Mouse (Mus musculus) forebrain, embryonic 13.5 days (tissue): Measurements from ENCODE around the gene Meis2. TPM values are rescaled to one million over a fixed set of nuclear protein-coding genes. Genes with fewer than 3 reads are reported as not detected.

Source experiments
- ATAC-seq: fragments of 200-750 bp; cut with Nextera tagmentation; 2 replicates; pipeline ENCODE4 v1.8.0; 2017
- H3K27ac ChIP-seq: fragments of 300-500 bp; sonication (generic); 2 replicates; pipeline ENCODE4 v1.5.1; 2015; ENCODE audit warnings: inconsistent platforms, mild to moderate bottlenecking, moderate library complexity
- H3K27me3 ChIP-seq: fragments of 300-500 bp; sonication (generic); 2 replicates; pipeline ENCODE4 v1.6.1; 2015; ENCODE audit warnings: mild to moderate bottlenecking, inconsistent platforms
- H3K36me3 ChIP-seq: fragments of 300-500 bp; sonication (generic); 2 replicates; pipeline ENCODE4 v1.6.1; 2015; ENCODE audit warnings: mild to moderate bottlenecking, inconsistent platforms; ENCODE audit not compliant: poor library complexity, severe bottlenecking
- H3K4me1 ChIP-seq: fragments of 300-500 bp; sonication (generic); 2 replicates; pipeline ENCODE4 v1.6.1; 2015; ENCODE audit warnings: inconsistent platforms
- H3K4me2 ChIP-seq: fragments of 300-500 bp; sonication (generic); 2 replicates; pipeline ENCODE4 v1.6.1; 2015; ENCODE audit warnings: inconsistent platforms, mild to moderate bottlenecking, moderate library complexity
- H3K4me3 ChIP-seq: fragments of 300-500 bp; sonication (generic); 2 replicates; pipeline ENCODE4 v1.5.1; 2015; ENCODE audit warnings: mild to moderate bottlenecking, inconsistent platforms
- H3K9ac ChIP-seq: fragments of 300-500 bp; sonication (generic); 2 replicates; pipeline ENCODE4 v1.6.1; 2015; ENCODE audit warnings: mild to moderate bottlenecking, inconsistent platforms
- H3K9me3 ChIP-seq: fragments of 300-500 bp; sonication (generic); replicated peaks from 2 replicates; pipeline ENCODE4 v1.6.1; 2016; ENCODE audit warnings: inconsistent platforms
- WGBS: fragments of 180-500 bp; shearing (Covaris S2); methylation state at CpG from one replicate; pipeline ENCODE4 v1.1.7; 2015; 5-methylcytosine and 5-hydroxymethylcytosine counted together
- polyA plus RNA-seq: library from polyadenylated mRNA; unstranded; fragments of >200 nt; fragmentation: Nextera tagmentation; extraction: Ambion mirVana; gene quantifications from 2 replicates; pipeline ENCODE4 v1.2.1, GENCODE M21; 2015

The Meis2 gene
- polyA plus RNA-seq, 1 experiment from 2014 or later = 130 TPM

GRCm38 (mm10) chr2:115933259-115933658 is 132.4 kb downstream of the Meis2 start:
- peaks cover 16% of the 10 kb centered on the region for H3K4me1 ChIP-seq
- 82% methylated on average over 2 of the region's 2 CpGs for WGBS
- H3K27ac ChIP-seq = no peak overlapping the region
- H3K27me3 ChIP-seq = no peaks in the 10 kb centered on the region
- no peak overlapping the region for H3K4me2 ChIP-seq
- H3K9ac ChIP-seq = no peak overlapping the region
- ATAC-seq = no peak
- no peak overlapping the region for H3K4me3 ChIP-seq
- no peaks in the 10 kb centered on the region for H3K9me3 ChIP-seq
- H3K36me3 ChIP-seq = no peaks in the 10 kb centered on the region

- peaks cover 59% of the 10 kb centered on the region for H3K4me1 ChIP-seq
- H3K9me3 ChIP-seq = no peaks in the 10 kb centered on the region
- no peak overlapping the region for H3K27ac ChIP-seq
- 90% methylated on average over 3 of the region's 3 CpGs for WGBS
- H3K4me3 ChIP-seq = no peak overlapping the region
- H3K27me3 ChIP-seq = no peaks in the 10 kb centered on the region
- ATAC-seq = no peak
- no peak overlapping the region for H3K9ac ChIP-seq
- H3K4me2 ChIP-seq = no peak overlapping the region
- H3K36me3 ChIP-seq = peaks cover 5% of the 10 kb centered on the region; the same call in 1 of the 2 replicates
Measured at GRCm38 (mm10) chr2:115925744-115926143, 139.9 kb downstream of the Meis2 start.

- peaks cover 68% of the 10 kb centered on the region for H3K4me1 ChIP-seq
- 72% methylated on average over 6 of the region's 6 CpGs for WGBS
- no peak overlapping the region for H3K9ac ChIP-seq
- peaks cover 6% of the 10 kb centered on the region for H3K36me3 ChIP-seq
- H3K4me3 ChIP-seq = no peak overlapping the region
- ATAC-seq = no peak
- no peaks in the 10 kb centered on the region for H3K9me3 ChIP-seq
- no peaks in the 10 kb centered on the region for H3K27me3 ChIP-seq
- H3K4me2 ChIP-seq = no peak overlapping the region
- peak overlapping the region; percentile 64; the same call in 1 of the 2 replicates for H3K27ac ChIP-seq
Measured at GRCm38 (mm10) chr2:115924472-115924871, 141.2 kb downstream of the Meis2 start.

GRCm38 (mm10) chr2:115923247-115923646 is 142.4 kb downstream of the Meis2 start:
- no peaks in the 10 kb centered on the region for H3K9me3 ChIP-seq
- peaks cover 68% of the 10 kb centered on the region for H3K4me1 ChIP-seq
- H3K4me2 ChIP-seq = 0 out of 2 replicates have a peak overlapping the region, but pooled peaks have one; percentile 0
- no peaks in the 10 kb centered on the region for H3K27me3 ChIP-seq
- no peak overlapping the region for H3K4me3 ChIP-seq
- 22% methylated on average over 6 of the region's 6 CpGs for WGBS
- no peak overlapping the region for H3K9ac ChIP-seq
- peak overlapping the region; percentile 64 for H3K27ac ChIP-seq
- peak; percentile 69 for ATAC-seq
- H3K36me3 ChIP-seq = peaks cover 18% of the 10 kb centered on the region

- peaks cover 32% of the 10 kb centered on the region for H3K36me3 ChIP-seq
- H3K4me2 ChIP-seq = no peak overlapping the region
- peak overlapping the region; percentile 44 for H3K27ac ChIP-seq
- peaks cover 63% of the 10 kb centered on the region for H3K4me1 ChIP-seq
- H3K9ac ChIP-seq = no peak overlapping the region
- no peaks in the 10 kb centered on the region for H3K27me3 ChIP-seq
- 86% methylated on average over 9 of the region's 9 CpGs for WGBS
- no peak overlapping the region for H3K4me3 ChIP-seq
- no peaks in the 10 kb centered on the region for H3K9me3 ChIP-seq
- ATAC-seq = no peak
Measured at GRCm38 (mm10) chr2:115921687-115922086, 144.0 kb downstream of the Meis2 start.

GRCm38 (mm10) chr2:115920336-115920951 is 145.2 kb downstream of the Meis2 start:
- Histone ChIP-seq H3K4me3 (no peak overlapping the region), H3K27me3 (no peaks in the 10 kb centered on the region), H3K4me2 (no peak overlapping the region), H3K9me3 (no peaks in the 10 kb centered on the region), H3K9ac (no peak overlapping the region), H3K27ac (peak overlapping the region; percentile 32), H3K36me3 (peaks cover 36% of the 10 kb centered on the region), H3K4me1 (peaks cover 68% of the 10 kb centered on the region)
- WGBS = 39% methylated on average over 5 of the region's 5 CpGs
- ATAC-seq = no peak

- Histone ChIP-seq H3K36me3 (peaks cover 36% of the 10 kb centered on the region), H3K27ac (peak overlapping the region; percentile 32), H3K4me3 (no peak overlapping the region), H3K27me3 (no peaks in the 10 kb centered on the region), H3K4me2 (no peak overlapping the region), H3K4me1 (peaks cover 65% of the 10 kb centered on the region), H3K9me3 (no peaks in the 10 kb centered on the region), H3K9ac (no peak overlapping the region)
- no peak for ATAC-seq
- 77% methylated on average over 14 of the region's 14 CpGs for WGBS
Measured at GRCm38 (mm10) chr2:115919141-115920071, 146.2 kb downstream of the Meis2 start.

- Histone ChIP-seq H3K4me1 (peaks cover 58% of the 10 kb centered on the region), H3K9ac (no peak overlapping the region), H3K27me3 (no peaks in the 10 kb centered on the region), H3K9me3 (no peaks in the 10 kb centered on the region), H3K4me3 (no peak overlapping the region), H3K36me3 (peaks cover 36% of the 10 kb centered on the region), H3K27ac (no peak overlapping the region), H3K4me2 (no peak overlapping the region)
- no peak for ATAC-seq
Measured at GRCm38 (mm10) chr2:115918561-115918960, 147.1 kb downstream of the Meis2 start.

GRCm38 (mm10) chr2:115914539-115914938 is 151.1 kb downstream of the Meis2 start:
- Histone ChIP-seq H3K27ac (no peak overlapping the region), H3K36me3 (peaks cover 30% of the 10 kb centered on the region), H3K4me1 (peaks cover 25% of the 10 kb centered on the region), H3K9ac (no peak overlapping the region), H3K4me3 (no peak overlapping the region), H3K9me3 (no peaks in the 10 kb centered on the region), H3K4me2 (no peak overlapping the region), H3K27me3 (no peaks in the 10 kb centered on the region)
- ATAC-seq = peak; percentile 67
- WGBS = 32% methylated on average over 4 of the region's 4 CpGs

GRCm38 (mm10) chr2:115912948-115913529 is 152.6 kb downstream of the Meis2 start:
- Histone ChIP-seq H3K4me1 (peaks cover 25% of the 10 kb centered on the region), H3K9ac (no peak overlapping the region), H3K27me3 (no peaks in the 10 kb centered on the region), H3K27ac (no peak overlapping the region), H3K9me3 (no peaks in the 10 kb centered on the region), H3K4me2 (no peak overlapping the region), H3K4me3 (no peak overlapping the region), H3K36me3 (peaks cover 19% of the 10 kb centered on the region)
- ATAC-seq = no peak
- 76% methylated on average over 7 of the region's 7 CpGs for WGBS

- peaks cover 14% of the 10 kb centered on the region; the same call in 1 of the 2 replicates for H3K36me3 ChIP-seq
- ATAC-seq = no peak
- H3K4me2 ChIP-seq = no peak overlapping the region
Measured at GRCm38 (mm10) chr2:115911913-115912642, 153.6 kb downstream of the Meis2 start.

More at GRCm38 (mm10) chr2:115911913-115912642, 153.6 kb downstream of the Meis2 start:
- peaks cover 25% of the 10 kb centered on the region for H3K4me1 ChIP-seq
- no peak overlapping the region for H3K4me3 ChIP-seq
- no peak overlapping the region for H3K27ac ChIP-seq
- WGBS = 91% methylated on average over 17 of the region's 17 CpGs
- H3K9ac ChIP-seq = no peak overlapping the region
- no peaks in the 10 kb centered on the region for H3K27me3 ChIP-seq
- no peaks in the 10 kb centered on the region for H3K9me3 ChIP-seq
